Comparison of ENCODE assay signal across 9 mouse cellular contexts in genomic region chr3:105051103-105051502, GRCm38 (mm10). TPM values are rescaled to one million over a fixed set of nuclear protein-coding genes. Genes with fewer than 3 reads are reported as not detected.
DNase-seq lines count a peak whose midpoint lies in the region; ATAC-seq and TF ChIP-seq lines count a peak whose summit lies in the region.
"Had no signal": no experiment of that assay in that cellular context is flagged by ENCODE, and none has a peak within 500 bp of the region (broad histone marks: within the 10 kb centered on the region; RNA-seq: fewer than 3 reads in every experiment).

No protein-coding gene starts in this region.

- H3K36me3 ChIP-seq in lung, embryonic 14.5 days (ENCODE audit: insufficient read depth): no peaks in the 10 kb centered on the region
- no peaks in the 10 kb centered on the region for H3K36me3 ChIP-seq in forebrain, postnatal 0 days (ENCODE audit: insufficient read depth)
- no peaks in the 10 kb centered on the region for H3K36me3 ChIP-seq in limb, embryonic 13.5 days
- H3K36me3 ChIP-seq in stomach, embryonic 15.5 days: no peaks in the 10 kb centered on the region

- H3K27me3 ChIP-seq in lung, embryonic 14.5 days (ENCODE audit: insufficient read depth, low read length): no peaks in the 10 kb centered on the region
- H3K27me3 ChIP-seq in forebrain, postnatal 0 days (ENCODE audit: insufficient read depth, low read length): no peaks in the 10 kb centered on the region
- no peaks in the 10 kb centered on the region for H3K27me3 ChIP-seq in limb, embryonic 13.5 days
- no peaks in the 10 kb centered on the region for H3K27me3 ChIP-seq in stomach, embryonic 15.5 days (replicated peaks)

- 33% methylated on average over 2 of the region's 2 CpGs for WGBS in lung, embryonic 14.5 days
- WGBS in forebrain, postnatal 0 days: 51% methylated on average over 2 of the region's 2 CpGs
- 20% methylated on average over 2 of the region's 2 CpGs for WGBS in limb, embryonic 13.5 days
- WGBS in stomach, embryonic 15.5 days: 44% methylated on average over 2 of the region's 2 CpGs

- no peak for DNase-seq in lung, embryonic 14.5 days
- no peak for DNase-seq in lung, adult 18-20 months
- DNase-seq in forebrain, postnatal 0 days: no peak
- DNase-seq in thymus, postnatal 25 days: no peak
- DNase-seq: cerebellum, adult 9-10 months; kidney, postnatal 36 days had no signal

- ATAC-seq in lung, embryonic 14.5 days (ENCODE audit: insufficient read depth): no peak
- ATAC-seq in forebrain, postnatal 0 days: no peak
- no peak for ATAC-seq in limb, embryonic 13.5 days (ENCODE audit: low FRiP score, low read depth)
- ATAC-seq in stomach, embryonic 15.5 days (ENCODE audit: insufficient read depth, low FRiP score, low read depth): no peak
- ATAC-seq in megakaryocyte-erythroid progenitor cell, adult 5-6 weeks (replicated peaks; ENCODE audit: low FRiP score, low TSS enrichment, poor library complexity, severe bottlenecking): no peak

- peak overlapping the region; percentile 79 for H3K9ac ChIP-seq in lung, embryonic 14.5 days
- H3K9ac ChIP-seq in forebrain, postnatal 0 days: peak overlapping the region; percentile 80
- H3K9ac ChIP-seq in limb, embryonic 13.5 days: peak overlapping the region; percentile 92
- H3K9ac ChIP-seq in stomach, embryonic 15.5 days: no peak overlapping the region; the same call in 1 of the 2 replicates

- H3K9me3 ChIP-seq in lung, embryonic 14.5 days (ENCODE audit: low read depth, low read length): no peaks in the 10 kb centered on the region
- no peaks in the 10 kb centered on the region for H3K9me3 ChIP-seq in forebrain, postnatal 0 days (ENCODE audit: low read length)
- no peaks in the 10 kb centered on the region for H3K9me3 ChIP-seq in limb, embryonic 13.5 days
- H3K9me3 ChIP-seq in stomach, embryonic 15.5 days: no peaks in the 10 kb centered on the region

- H3K4me1 ChIP-seq in lung, embryonic 14.5 days (ENCODE audit: insufficient read depth): peaks cover 15% of the 10 kb centered on the region; the same call in 1 of the 2 replicates
- H3K4me1 ChIP-seq in forebrain, postnatal 0 days (ENCODE audit: insufficient read depth): peaks cover 20% of the 10 kb centered on the region
- peaks cover 48% of the 10 kb centered on the region for H3K4me1 ChIP-seq in limb, embryonic 13.5 days
- peaks cover 32% of the 10 kb centered on the region for H3K4me1 ChIP-seq in stomach, embryonic 15.5 days

- H3K4me3 ChIP-seq in lung, embryonic 14.5 days (ENCODE audit: low read depth, low read length): peak overlapping the region; percentile 86
- peak overlapping the region; percentile 67 for H3K4me3 ChIP-seq in forebrain, postnatal 0 days (ENCODE audit: low read depth, low read length)
- H3K4me3 ChIP-seq in limb, embryonic 13.5 days: peak overlapping the region; percentile 89
- H3K4me3 ChIP-seq in stomach, embryonic 15.5 days (replicated peaks): peak overlapping the region; percentile 94

- H3K27ac ChIP-seq in lung, embryonic 14.5 days (ENCODE audit: low read depth): peak overlapping the region; percentile 80; the same call in 1 of the 2 replicates
- 0 out of 2 replicates have a peak overlapping the region, but pooled peaks have one; percentile 88 for H3K27ac ChIP-seq in forebrain, postnatal 0 days (ENCODE audit: low read depth, low read length)
- no peak overlapping the region for H3K27ac ChIP-seq in limb, embryonic 13.5 days
- peak overlapping the region; percentile 84; the same call in 1 of the 2 replicates for H3K27ac ChIP-seq in stomach, embryonic 15.5 days

- peak overlapping the region; percentile 92 for H3K4me2 ChIP-seq in lung, embryonic 14.5 days
- peak overlapping the region; percentile 59 for H3K4me2 ChIP-seq in forebrain, postnatal 0 days (ENCODE audit: low read depth)
- H3K4me2 ChIP-seq in limb, embryonic 13.5 days (replicated peaks): peak overlapping the region; percentile 69
- peak overlapping the region; percentile 80 for H3K4me2 ChIP-seq in stomach, embryonic 15.5 days

- TF ChIP-seq CTCF in lung, embryonic 14.5 days (IDR thresholded peaks at IDR 0.05; ENCODE audit: low read depth): no peak
- no peak for TF ChIP-seq CTCF in forebrain, postnatal 0 days (IDR thresholded peaks at IDR 0.05; ENCODE audit: low read depth)

RNA-seq across cellular contexts. Expression of gene Cttnbp2nl, which starts 1.8 kb away (rescaled TPM):
- polyA plus RNA-seq in lung, embryonic 14.5 days (2014; fragmentation: Nextera tagmentation; extraction: Ambion mirVana): 38.5 and 42.3 TPM in 2 replicates
- 27.9 and 31.7 TPM in 2 replicates for total RNA-seq in forebrain, postnatal 0 days (2014; rRNA removed)
- 32.9 and 44.9 TPM in 2 replicates for polyA plus RNA-seq in forebrain, postnatal 0 days (2015; fragmentation: Nextera tagmentation; extraction: Ambion mirVana)
- 34.5 and 35.1 TPM in 2 replicates for polyA plus RNA-seq in limb, embryonic 13.5 days (2015; fragmentation: Nextera tagmentation; extraction: Ambion mirVana)
- 22.9 and 23.0 TPM in 2 replicates for polyA plus RNA-seq in stomach, embryonic 15.5 days (2015; fragmentation: Nextera tagmentation; extraction: Ambion mirVana)
- total RNA-seq in megakaryocyte-erythroid progenitor cell, adult 5-6 weeks (2014; fragmentation: Nextera tagmentation): not detected in 2 replicates
- not detected in 2 replicates for total RNA-seq in megakaryocyte-erythroid progenitor cell, adult 5-6 weeks (2017)

RNA-seq across cellular contexts. Expression of gene 4930564D02Rik, which starts 15.5 kb away (rescaled TPM):
- polyA plus RNA-seq in lung, embryonic 14.5 days (2014; fragmentation: Nextera tagmentation; extraction: Ambion mirVana): not detected in 2 replicates
- not detected in 2 replicates for total RNA-seq in forebrain, postnatal 0 days (2014; rRNA removed)
- polyA plus RNA-seq in forebrain, postnatal 0 days (2015; fragmentation: Nextera tagmentation; extraction: Ambion mirVana): not detected in 2 replicates
- polyA plus RNA-seq in limb, embryonic 13.5 days (2015; fragmentation: Nextera tagmentation; extraction: Ambion mirVana): not detected in 2 replicates
- polyA plus RNA-seq in stomach, embryonic 15.5 days (2015; fragmentation: Nextera tagmentation; extraction: Ambion mirVana): not detected in 2 replicates
- total RNA-seq in megakaryocyte-erythroid progenitor cell, adult 5-6 weeks (2014; fragmentation: Nextera tagmentation): not detected in 2 replicates
- not detected in 2 replicates for total RNA-seq in megakaryocyte-erythroid progenitor cell, adult 5-6 weeks (2017)
